Mouse (Mus musculus) yolk sac, embryonic 10.5 days (tissue): ENCODE results near the gene Spg11.
"Not testable (repeated sequence)": the region's sequence is repeated elsewhere in the genome, so short reads cannot be mapped to it uniquely, and the experiment has no call there.

Source experiments
- DNase-seq: peaks from one replicate; pipeline ENCODE4 v3.0.0-alpha.2; 2017; ENCODE audit warnings: low spot score

Gene Spg11

GRCm38 (mm10) chr2:122065200-122065969, 52.8 kb downstream of the Spg11 start:
- DNase-seq = no peak

GRCm38 (mm10) chr2:122059365-122060115, 58.6 kb downstream of the Spg11 start:
- DNase-seq = no peak

- no peak for DNase-seq
These were observed 74.3 kb downstream of the Spg11 start for GRCm38 (mm10) chr2:122043926-122044325.

- DNase-seq = no peak
These were observed 82.1 kb downstream of the Spg11 start for GRCm38 (mm10) chr2:122036064-122036463.

- DNase-seq = no peak
These were observed 86.2 kb downstream of the Spg11 start for GRCm38 (mm10) chr2:122031970-122032369.

- DNase-seq = peak; percentile 66
These were observed 89.2 kb downstream of the Spg11 start for GRCm38 (mm10) chr2:122028756-122029700.

GRCm38 (mm10) chr2:122027862-122028755, 90.1 kb downstream of the Spg11 start, which contains the start of gene Eif3j1:
Gene Eif3j1, plus strand, starts transcription at chr2:122028546.
- DNase-seq = peak; percentile 95

- DNase-seq = not testable (repeated sequence)
These were observed 91.1 kb downstream of the Spg11 start for GRCm38 (mm10) chr2:122027091-122027490.

GRCm38 (mm10) chr2:122022284-122022683, 95.9 kb downstream of the Spg11 start:
- no peak for DNase-seq

GRCm38 (mm10) chr2:122018705-122019104, 99.5 kb downstream of the Spg11 start:
- no peak for DNase-seq

GRCm38 (mm10) chr2:122011441-122011840, 106.7 kb downstream of the Spg11 start:
- DNase-seq = no peak

- no peak for DNase-seq
These were observed 109.4 kb downstream of the Spg11 start for GRCm38 (mm10) chr2:122008832-122009231.
